Mouse (Mus musculus) left cerebral cortex, postnatal 4 days (tissue): ENCODE data around the gene Ahcyl2. TPM values are rescaled to one million over a fixed set of nuclear protein-coding genes. Genes with fewer than 3 reads are reported as not detected.
"Not testable (repeated sequence)": the region's sequence is repeated elsewhere in the genome, so short reads cannot be mapped to it uniquely, and the experiment has no call there.

Source experiments
- DNase-seq: peaks from one replicate; pipeline ENCODE4 v3.0.0-alpha.2; 2022
- intact Hi-C: fragments of 180-260 bp; cut with DNase I; formaldehyde crosslinking; loops from one replicate; pipeline ENCODE4 v1.15.1; 2025
- total RNA-seq, 2 experiments: library from RNA; stranded (reverse); gene quantifications; 2 replicates each; pipeline ENCODE4 v1.2.3; 2021

The Ahcyl2 gene
- 10 to 100 TPM; 51.3 to 54.1 TPM for total RNA-seq

GRCm38 (mm10) chr6:29767813-29768660 lies at the start of gene Ahcyl2:
TSS of gene Ahcyl2 (plus strand) at chr6:29768011.
- peak; percentile 98 for DNase-seq
- intact Hi-C loops: loop anchor here (10.0 kb wide), 1 partner anchor 47 kb away; no protein-coding TSS in a partner anchor

DNA sequence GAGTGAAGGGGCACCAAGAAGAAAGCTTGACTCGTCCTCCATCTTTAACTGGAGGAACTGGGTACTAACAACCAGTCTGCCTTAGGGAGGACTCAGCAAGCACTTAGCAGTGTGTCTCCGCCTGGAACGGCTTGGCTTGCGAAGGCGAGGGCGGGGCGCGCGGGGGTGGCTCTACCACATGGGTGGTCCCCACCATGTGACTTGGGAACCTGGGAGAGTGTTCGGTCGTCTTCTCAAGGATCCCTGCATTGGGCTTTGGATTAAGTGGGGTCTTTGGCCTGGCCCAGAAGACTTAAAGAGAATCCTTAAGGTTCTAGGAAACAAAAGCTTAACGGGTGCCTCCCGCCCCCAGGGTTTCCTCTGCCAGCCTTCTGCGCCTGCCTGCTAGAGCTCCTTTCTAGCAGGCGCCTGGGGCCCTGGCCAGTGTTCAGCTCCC lies 48.9 kb upstream of the Ahcyl2 start:
- intact Hi-C loops: no loop called here
- peak; percentile 85 for DNase-seq

GRCm38 (mm10) chr6:29721890-29722289 lies 45.9 kb upstream of the Ahcyl2 start:
- intact Hi-C loops: no loop called here
- no peak for DNase-seq

GRCm38 (mm10) chr6:29726576-29727200 lies 41.1 kb upstream of the Ahcyl2 start:
- intact Hi-C loops: no loop called here
- no peak for DNase-seq

DNA sequence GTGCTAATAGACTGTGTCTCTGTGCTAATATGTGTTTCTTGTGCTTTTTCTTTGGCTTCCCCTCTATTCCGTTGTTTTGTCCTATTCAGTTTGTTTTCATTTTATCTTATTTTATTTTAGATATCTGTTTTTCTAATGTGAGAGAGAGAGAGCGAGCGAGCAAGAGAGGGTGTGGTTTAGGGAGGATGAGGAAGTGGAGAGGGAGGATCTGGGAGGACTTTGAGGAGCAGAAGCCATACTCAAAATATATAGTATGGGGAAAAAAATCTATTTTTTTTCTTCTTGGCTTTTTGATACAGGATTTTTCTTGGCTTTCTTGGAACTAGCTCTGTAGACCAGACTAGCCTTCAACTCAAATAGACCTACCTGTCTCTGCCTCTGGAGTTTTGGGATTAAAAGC lies 39.8 kb upstream of the Ahcyl2 start:
- intact Hi-C loops: no loop called here

DNA sequence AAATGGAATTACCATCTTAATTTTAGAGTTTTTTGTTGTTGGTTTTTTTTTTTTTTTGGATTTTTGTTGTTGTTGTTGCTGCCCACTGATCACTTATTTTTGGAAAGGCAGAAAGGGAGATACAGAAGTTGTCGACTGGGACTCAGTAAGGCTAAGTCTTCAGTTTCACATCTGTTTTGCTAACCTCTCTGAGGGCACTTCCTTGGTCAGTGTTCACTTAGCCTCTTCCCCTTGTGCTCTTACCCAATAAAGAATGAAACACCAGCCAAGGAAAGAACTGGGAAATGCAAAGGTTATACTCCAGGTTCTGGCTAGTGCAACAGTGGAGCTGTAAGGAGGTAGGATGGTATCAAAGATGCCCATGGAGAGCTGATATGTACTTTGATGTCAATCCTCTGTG lies 38.3 kb upstream of the Ahcyl2 start:
- no peak for DNase-seq
- intact Hi-C loops: no loop called here

More for the DNA sequence above, 39.8 kb upstream of the Ahcyl2 start:
- DNase-seq: no peak

DNA sequence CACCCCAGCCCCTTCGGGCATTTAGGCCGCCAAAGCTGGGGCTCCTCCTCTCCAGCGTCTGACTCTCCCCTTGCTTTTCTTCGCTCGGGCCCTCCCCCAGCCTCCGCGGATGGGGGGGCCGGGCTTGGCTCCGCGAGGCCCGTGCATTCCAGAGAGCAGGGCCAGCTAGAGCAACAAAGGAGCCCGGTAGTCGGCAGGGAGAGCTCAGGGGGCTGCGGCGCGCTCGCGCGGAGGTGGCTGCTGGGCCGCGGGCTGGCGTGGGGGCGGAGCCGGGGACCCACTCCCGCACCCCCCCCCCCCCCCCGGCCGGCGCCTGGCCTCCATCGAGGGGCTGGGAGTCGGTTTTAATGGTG lies 32.5 kb upstream of the Ahcyl2 start, which contains the start of gene Smo:
Gene Smo (plus strand): TSS at position 168 of the 353 bp plus-strand sequence.
- DNase-seq: peak; percentile 84
- intact Hi-C loops: no loop called here

GRCm38 (mm10) chr6:29735689-29736451 lies 31.9 kb upstream of the Ahcyl2 start:
- DNase-seq: peak; percentile 54
- intact Hi-C loops: no loop called here

- DNase-seq: no peak
- intact Hi-C loops: no loop called here
Measured at GRCm38 (mm10) chr6:29736610-29737458, 31.0 kb upstream of the Ahcyl2 start.

- no peak for DNase-seq
- intact Hi-C loops: no loop called here
Measured at GRCm38 (mm10) chr6:29751466-29752152, 16.2 kb upstream of the Ahcyl2 start.

GRCm38 (mm10) chr6:29753336-29753735 lies 14.5 kb upstream of the Ahcyl2 start:
- peak; percentile 51 for DNase-seq
- intact Hi-C loops: no loop called here

- no peak for DNase-seq
- intact Hi-C loops: no loop called here
Measured at GRCm38 (mm10) chr6:29756001-29756400, 11.8 kb upstream of the Ahcyl2 start.

- DNase-seq: no peak
- intact Hi-C loops: no loop called here
Measured at GRCm38 (mm10) chr6:29756476-29756875, 11.3 kb upstream of the Ahcyl2 start.

DNA sequence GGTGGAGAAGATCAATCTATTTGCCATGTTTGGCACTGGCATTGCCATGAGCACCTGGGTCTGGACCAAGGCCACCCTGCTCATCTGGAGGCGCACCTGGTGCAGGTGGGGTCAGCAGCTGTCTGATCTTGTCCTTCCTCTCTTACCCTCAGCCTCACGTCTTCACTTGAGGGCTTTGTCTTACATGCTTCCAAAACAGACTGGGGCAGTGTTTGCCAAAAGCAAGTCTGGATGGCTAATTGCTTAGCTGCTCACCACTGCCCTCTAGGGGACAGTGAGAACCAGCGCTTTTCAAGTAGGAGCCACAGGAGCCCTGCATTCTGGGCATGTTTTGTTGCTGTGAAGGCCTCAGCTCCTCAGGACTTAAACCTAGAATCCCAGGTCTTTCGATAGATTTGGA lies 9.4 kb upstream of the Ahcyl2 start:
- peak; percentile 81 for DNase-seq
- intact Hi-C loops: no loop called here

GRCm38 (mm10) chr6:29759012-29759679 lies 8.7 kb upstream of the Ahcyl2 start:
- intact Hi-C loops: no loop called here
- DNase-seq: no peak

GRCm38 (mm10) chr6:29760397-29760796 lies 7.4 kb upstream of the Ahcyl2 start:
- DNase-seq: not testable (repeated sequence)
- intact Hi-C loops: loop anchor here (10.0 kb wide), 1 partner anchor 54 kb away; no protein-coding TSS in a partner anchor

- no peak for DNase-seq
- intact Hi-C loops: loop anchor here (10.0 kb wide), 1 partner anchor 54 kb away; no protein-coding TSS in a partner anchor
Measured at GRCm38 (mm10) chr6:29761282-29761681, 6.5 kb upstream of the Ahcyl2 start.

DNA sequence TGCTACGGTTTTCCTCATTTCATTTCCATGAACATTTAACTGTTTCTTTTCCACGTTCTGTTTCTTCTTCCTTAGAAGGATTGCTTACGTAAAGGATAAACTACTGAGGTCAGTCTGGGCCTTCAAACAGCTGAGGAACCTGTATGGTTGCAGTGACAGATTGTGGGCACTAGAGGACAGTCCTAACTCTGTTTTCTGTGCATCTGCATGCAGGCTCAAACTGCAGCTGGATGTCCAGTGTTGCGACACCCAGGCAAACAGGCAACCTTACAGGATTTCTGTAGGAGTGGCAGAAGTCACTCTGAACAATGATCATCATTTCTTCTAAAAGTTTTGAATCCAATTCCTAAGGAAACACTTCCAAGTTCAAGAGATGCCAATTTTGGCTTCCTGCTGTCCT lies 5.3 kb upstream of the Ahcyl2 start:
- intact Hi-C loops: loop anchor here (10.0 kb wide), 1 partner anchor 52 kb away; no protein-coding TSS in a partner anchor
- DNase-seq: no peak

DNA sequence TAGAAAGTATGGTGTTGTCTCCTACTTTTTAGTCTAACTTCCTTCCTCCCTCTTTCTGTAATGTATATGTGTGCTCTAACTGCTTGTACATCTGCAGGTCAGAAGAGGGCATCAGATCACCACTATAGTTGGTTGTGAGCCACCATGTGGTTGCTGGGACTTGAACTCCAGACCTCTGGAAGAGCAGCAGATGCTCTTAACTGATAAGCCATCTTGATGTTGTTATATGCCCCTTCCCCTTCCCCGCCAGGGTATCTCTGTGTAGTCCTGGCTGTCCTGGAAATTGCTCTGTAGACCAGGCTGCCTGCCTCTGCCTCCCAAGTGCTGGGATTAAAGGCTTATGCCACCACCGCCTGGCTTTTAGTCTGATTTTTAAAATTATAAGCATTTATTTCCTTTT lies 937 bp upstream of the Ahcyl2 start:
- no peak for DNase-seq
- intact Hi-C loops: loop anchor here (10.0 kb wide), 1 partner anchor 48 kb away; no protein-coding TSS in a partner anchor
